28 mouse cellular contexts compared by ENCODE assay signal in genomic region chr15:75240558-75240957, GRCm38 (mm10). TPM values are rescaled to one million over a fixed set of nuclear protein-coding genes. Genes with fewer than 3 reads are reported as not detected.
A peak's percentile ranks its signal among the peaks of the same experiment; 100 is the strongest.
DNase-seq lines count a peak whose midpoint lies in the region; ATAC-seq lines count a peak whose summit lies in the region.
"Had no signal": no experiment of that assay in that cellular context is flagged by ENCODE, and none has a peak within 500 bp of the region (broad histone marks: within the 10 kb centered on the region; RNA-seq: fewer than 3 reads in every experiment).

No protein-coding gene starts in this region.

- H3K4me3 ChIP-seq in kidney, embryonic 16.5 days (ENCODE audit: low read length): no peak overlapping the region
- H3K4me3 ChIP-seq in limb, embryonic 11.5 days (ENCODE audit: low read depth, low read length): no peak overlapping the region
- no peak overlapping the region for H3K4me3 ChIP-seq in limb, embryonic 10.5 days
- H3K4me3 ChIP-seq: embryonic facial prominence, embryonic 15.5 days; erythroblast, embryonic 14.5 days; forebrain, embryonic 15.5 days; hindbrain, embryonic 15.5 days had no signal

- 20% methylated on average over 2 of the region's 2 CpGs for WGBS in kidney, embryonic 16.5 days
- WGBS in limb, embryonic 11.5 days: 61% methylated on average over 2 of the region's 2 CpGs
- WGBS in limb, embryonic 10.5 days: 49% methylated on average over 2 of the region's 2 CpGs

- H3K27ac ChIP-seq in kidney, embryonic 16.5 days (ENCODE audit: low read length): 0 out of 2 replicates have a peak overlapping the region, but pooled peaks have one; percentile 41
- no peak overlapping the region for H3K27ac ChIP-seq in limb, embryonic 11.5 days (replicated peaks; ENCODE audit: low read depth, low read length)
- H3K27ac ChIP-seq in limb, embryonic 10.5 days: no peak overlapping the region
- H3K27ac ChIP-seq: embryonic facial prominence, embryonic 15.5 days; forebrain, embryonic 15.5 days; hindbrain, embryonic 15.5 days had no signal

- no peaks in the 10 kb centered on the region for H3K9me3 ChIP-seq in kidney, embryonic 16.5 days (ENCODE audit: low read length)
- no peaks in the 10 kb centered on the region for H3K9me3 ChIP-seq in limb, embryonic 11.5 days (ENCODE audit: control insufficient read depth, low read length)
- no peaks in the 10 kb centered on the region for H3K9me3 ChIP-seq in limb, embryonic 10.5 days (replicated peaks)
- H3K9me3 ChIP-seq: embryonic facial prominence, embryonic 15.5 days; forebrain, embryonic 15.5 days; hindbrain, embryonic 15.5 days had no signal

- no peaks in the 10 kb centered on the region for H3K4me1 ChIP-seq in kidney, embryonic 16.5 days (ENCODE audit: insufficient read depth, low read length)
- no peaks in the 10 kb centered on the region for H3K4me1 ChIP-seq in limb, embryonic 11.5 days (ENCODE audit: control insufficient read depth, insufficient read depth, low read length)
- no peaks in the 10 kb centered on the region; the same call in 1 of the 2 replicates for H3K4me1 ChIP-seq in limb, embryonic 10.5 days
- H3K4me1 ChIP-seq: embryonic facial prominence, embryonic 15.5 days; forebrain, embryonic 15.5 days; hindbrain, embryonic 15.5 days had no signal

- H3K36me3 ChIP-seq in kidney, embryonic 16.5 days (ENCODE audit: insufficient read depth, low read length): no peaks in the 10 kb centered on the region
- no peaks in the 10 kb centered on the region for H3K36me3 ChIP-seq in limb, embryonic 11.5 days (ENCODE audit: control insufficient read depth, insufficient read depth, low read length)
- H3K36me3 ChIP-seq in limb, embryonic 10.5 days: no peaks in the 10 kb centered on the region
- H3K36me3 ChIP-seq: embryonic facial prominence, embryonic 15.5 days; forebrain, embryonic 15.5 days; G1E; hindbrain, embryonic 15.5 days had no signal

- DNase-seq in embryo, embryonic 11 days: peak; percentile 2
- no peak for DNase-seq in embryo, embryonic 9.5 days (ENCODE audit: extremely low spot score)
- DNase-seq in kidney, adult 11 months: no peak
- peak; percentile 16 for DNase-seq in limb, embryonic 11.5 days (ENCODE audit: low spot score)
- no peak for DNase-seq in limb, embryonic 10.5 days (ENCODE audit: low spot score)
- DNase-seq: adrenal gland, adult 8-10 months; adrenal gland, postnatal 36 days; B cell, adult 2 months; cerebellum, adult 2 months; cerebellum, postnatal 10 days; gastrocnemius, postnatal 36 days; heart, adult 18-20 months had no signal

- peak; percentile 85 for ATAC-seq in kidney, embryonic 16.5 days (ENCODE audit: low FRiP score, low TSS enrichment)
- no peak for ATAC-seq in limb, embryonic 11.5 days (ENCODE audit: insufficient number of reproducible peaks, low FRiP score, low TSS enrichment, low read depth)
- ATAC-seq in erythroid progenitor cell, adult 5-6 weeks (replicated peaks; ENCODE audit: low FRiP score, poor library complexity, severe bottlenecking): no peak
- ATAC-seq: CD4-positive, CD25-positive, alpha-beta regulatory T cell, adult 4 months; forebrain, embryonic 15.5 days; inflammation-experienced regulatory T-cells, adult 6 months had no signal

- H3K9ac ChIP-seq in kidney, embryonic 16.5 days (replicated peaks; ENCODE audit: low read length): no peak overlapping the region
- H3K9ac ChIP-seq in limb, embryonic 11.5 days (ENCODE audit: low read length): no peak overlapping the region
- H3K9ac ChIP-seq: embryonic facial prominence, embryonic 15.5 days; forebrain, embryonic 15.5 days; hindbrain, embryonic 15.5 days had no signal

- H3K27me3 ChIP-seq in kidney, embryonic 16.5 days (ENCODE audit: insufficient read depth, low read length): no peaks in the 10 kb centered on the region
- no peaks in the 10 kb centered on the region for H3K27me3 ChIP-seq in limb, embryonic 11.5 days (ENCODE audit: control insufficient read depth, insufficient read depth, low read length)
- H3K27me3 ChIP-seq in limb, embryonic 10.5 days (ENCODE audit: low read depth, poor library complexity, severe bottlenecking): no peaks in the 10 kb centered on the region
- H3K27me3 ChIP-seq: embryonic facial prominence, embryonic 15.5 days; forebrain, embryonic 15.5 days; hindbrain, embryonic 15.5 days had no signal

- H3K4me2 ChIP-seq in kidney, embryonic 16.5 days (replicated peaks; ENCODE audit: low read depth, low read length): no peak overlapping the region
- H3K4me2 ChIP-seq in limb, embryonic 11.5 days (ENCODE audit: low read depth, severe bottlenecking): no peak overlapping the region
- H3K4me2 ChIP-seq: embryonic facial prominence, embryonic 15.5 days; forebrain, embryonic 15.5 days; heart, embryonic 11.5 days; hindbrain, embryonic 15.5 days had no signal

RNA-seq across cellular contexts. Expression of gene BC025446, which starts 24.4 kb away (rescaled TPM):
- polyA plus RNA-seq in kidney, embryonic 16.5 days (2015; fragmentation: Nextera tagmentation; extraction: Ambion mirVana): 22.2 and 22.6 TPM in 2 replicates
- not detected in 2 replicates for polyA plus RNA-seq in limb, embryonic 11.5 days (2014; fragmentation: Nextera tagmentation; extraction: Ambion mirVana)
- polyA plus RNA-seq in limb, embryonic 10.5 days (2016; fragmentation: Nextera tagmentation; extraction: Ambion mirVana): not detected in 2 replicates
- total RNA-seq in erythroid progenitor cell, adult 5-6 weeks (2015; ENCODE audit: low replicate concordance): not detected in 2 replicates
- not detected in 2 replicates for total RNA-seq in erythroid progenitor cell, adult 5-6 weeks (2017; ENCODE audit: low replicate concordance)
- total RNA-seq: adrenal gland, postnatal 36 days; common myeloid progenitor, adult 5-6 weeks; G1E; gastrocnemius, postnatal 36 days; heart, adult 18-20 months; heart, postnatal 25 days had no signal
- polyA plus RNA-seq: CD4-positive, CD25-positive, alpha-beta regulatory T cell, adult 4 months; cerebellum, adult 2 months; embryonic facial prominence, embryonic 15.5 days; erythroblast, embryonic 14.5 days; forebrain, embryonic 11.5 days; forebrain, embryonic 15.5 days; G1E; heart, embryonic 11.5 days; heart, embryonic 16.5 days; hindbrain, embryonic 11.5 days; hindbrain, embryonic 15.5 days; inflammation-experienced regulatory T-cells, adult 6 months had no signal

RNA-seq across cellular contexts. Expression of gene Ly6f, which starts 27.7 kb away (rescaled TPM):
- 0.37 and 0.54 TPM in 2 replicates for polyA plus RNA-seq in kidney, embryonic 16.5 days (2015; fragmentation: Nextera tagmentation; extraction: Ambion mirVana)
- polyA plus RNA-seq in limb, embryonic 11.5 days (2014; fragmentation: Nextera tagmentation; extraction: Ambion mirVana): not detected in 2 replicates
- polyA plus RNA-seq in limb, embryonic 10.5 days (2016; fragmentation: Nextera tagmentation; extraction: Ambion mirVana): 0.18 TPM in 1 of 2 replicates, not detected in the other
- not detected in 2 replicates for total RNA-seq in erythroid progenitor cell, adult 5-6 weeks (2015; ENCODE audit: low replicate concordance)
- not detected in 2 replicates for total RNA-seq in erythroid progenitor cell, adult 5-6 weeks (2017; ENCODE audit: low replicate concordance)
- total RNA-seq: adrenal gland, adult 8-10 months; adrenal gland, postnatal 36 days; common myeloid progenitor, adult 5-6 weeks; G1E; gastrocnemius, adult 8-10 months; gastrocnemius, postnatal 36 days; heart, adult 18-20 months; heart, postnatal 25 days had no signal
- polyA plus RNA-seq: CD4-positive, CD25-positive, alpha-beta regulatory T cell, adult 4 months; cerebellum, adult 2 months; embryonic facial prominence, embryonic 15.5 days; erythroblast, embryonic 14.5 days; forebrain, embryonic 11.5 days; forebrain, embryonic 15.5 days; G1E; heart, embryonic 11.5 days; heart, embryonic 16.5 days; hindbrain, embryonic 11.5 days; hindbrain, embryonic 15.5 days; inflammation-experienced regulatory T-cells, adult 6 months had no signal

Comparison
In these comparisons a context has a peak if more than half of its experiments do, and no peak if none do; other contexts are left out.
1. DNase-seq: peak in embryo, embryonic 11 days (single experiment) and limb, embryonic 11.5 days (single experiment); none in embryo, embryonic 9.5 days (single experiment), kidney, adult 11 months (single experiment) and limb, embryonic 10.5 days (single experiment).
2. RNA of gene BC025446, which starts 24.4 kb away (polyA plus RNA-seq): 22.2 to 22.6 TPM in kidney, embryonic 16.5 days; not detected in limb, embryonic 10.5 days and not detected in limb, embryonic 11.5 days; every median in the first group is over 10 times any median in the second.